Mouse (Mus musculus) 3T3-L1 (cell line): ENCODE measurements around the gene BC005624.

Experiments used
- DNase-seq: peaks from one replicate; pipeline ENCODE4 v3.0.0-alpha.2; 2015; ENCODE audit warnings: low read depth, low spot score

BC005624 gene

GRCm38 (mm10) chr2:30928893-30929482 is 53.0 kb downstream of the BC005624 start:
- peak; percentile 94 for DNase-seq

GRCm38 (mm10) chr2:30927844-30928628 is 54.0 kb downstream of the BC005624 start:
- peak; percentile 95 for DNase-seq

- DNase-seq, result peak; percentile 94
Measured at GRCm38 (mm10) chr2:30927151-30927781, 54.7 kb downstream of the BC005624 start.

- peak; percentile 29 for DNase-seq
Measured at GRCm38 (mm10) chr2:30926381-30926780, 55.6 kb downstream of the BC005624 start.

- DNase-seq, result peak; percentile 73
Measured at GRCm38 (mm10) chr2:30925181-30925580, 56.8 kb downstream of the BC005624 start.

- DNase-seq, result no peak
Measured at GRCm38 (mm10) chr2:30923099-30923498, 58.9 kb downstream of the BC005624 start.
